Mouse (Mus musculus) small intestine, adult 2 months (tissue): ENCODE data around the gene Vps9d1.

Source experiments
- CTCF ChIP-seq: fragments of 200-500 bp; IDR thresholded peaks from 2 replicates; pipeline ENCODE4 v1.5.1; 2012; ENCODE audit warnings: low read depth, mild to moderate bottlenecking, control low read depth, inconsistent platforms, low read length, moderate library complexity, mixed read lengths; ENCODE audit not compliant: insufficient replicate concordance, insufficient read length; ENCODE audit errors: extremely low read depth
- POLR2A ChIP-seq: fragments of 200-500 bp; IDR thresholded peaks from 2 replicates; pipeline ENCODE4 v1.6.1; 2012; ENCODE audit warnings: low read depth, mild to moderate bottlenecking, control low read depth, inconsistent platforms, low read length, moderate library complexity

- TF ChIP-seq CTCF (no peak), POLR2A (no peak)
These were observed 38.1 kb upstream of the Vps9d1 start for GRCm38 (mm10) chr8:123292281-123292680.
